Mouse (Mus musculus): ENCODE measurements around the gene Tfr2.

- TF ChIP-seq EP300 (IDR thresholded peaks at IDR 0.05; ENCODE audit: low read depth) (peak; percentile 60), CTCF (IDR thresholded peaks at IDR 0.05; ENCODE audit: low read depth) (no peak)
Observed at GRCm38 (mm10) chr5:137600619-137601364, 31.2 kb downstream of the Tfr2 start, which contains the start of gene Mospd3.
